Mouse (Mus musculus): ENCODE measurements around the gene Radil. TPM values are rescaled to one million over a fixed set of nuclear protein-coding genes. Genes with fewer than 3 reads are reported as not detected.

Radil gene
- total and polyA plus RNA-seq, 3 experiments, result not detected

GRCm38 (mm10) chr5:142483581-142483980 is 67.3 kb downstream of the Radil start:
- Histone ChIP-seq H3K4me1 (ENCODE audit: control insufficient read depth in 1 of 2, insufficient read depth in 2 of 2) (no peaks in the 10 kb centered on the region), H3K9ac (ENCODE audit: insufficient read depth, low read depth) (no peak overlapping the region), H3K9me3 (replicated peaks; ENCODE audit: low read length) (no peaks in the 10 kb centered on the region), H3K27ac (ENCODE audit: insufficient read depth, low read depth) (no peak overlapping the region), H3K4me3 (replicated peaks in 1 of 3; ENCODE audit: low read depth in 2 of 3, low read length in 2 of 3, poor library complexity in 1 of 3) (no peak overlapping the region), H3K79me2 (replicated peaks; ENCODE audit: control insufficient read depth, extremely low read depth, insufficient read depth, poor library complexity, severe bottlenecking) (no peaks in the 10 kb centered on the region), H3K27me3 (replicated peaks) (peaks cover 39% of the 10 kb centered on the region), H3K36me3 (replicated peaks in 1 of 2; ENCODE audit: control insufficient read depth in 1 of 2, insufficient read depth in 1 of 2, low read length in 1 of 2) (peaks cover 0 to 6% of the 10 kb centered on the region in 2 experiments), H3K4me2 (ENCODE audit: insufficient read depth, low read depth, poor library complexity, severe bottlenecking) (no peak overlapping the region)
- dilution Hi-C loops (cut with MboI; ENCODE audit: extremely low pct_ligation_motif_present, extremely low pct_unique_long_range_greater_than_20kb, low sequenced_read_pairs) (no loop called here), in situ Hi-C loops (cut with MboI; ENCODE audit: low pct_ligation_motif_present, low pct_unique_long_range_greater_than_20kb, low sequenced_read_pairs) (loop anchor here (10.0 kb wide), 1 partner anchor 141 kb away; the partner anchor contains the start of gene Wipi2)
- no peak for DNase-seq (ENCODE audit: extremely low read depth)
- no peak for TF ChIP-seq TBP (conservative IDR thresholded peaks at IDR 0.05; ENCODE audit: low read depth, low read length)
- TF ChIP-seq USF1 (IDR thresholded peaks at IDR 0.05; ENCODE audit: low read depth, low read length), result no peak
- TF ChIP-seq MAZ (IDR thresholded peaks at IDR 0.05; ENCODE audit: low read depth, low read length), result no peak
- no peak for TF ChIP-seq ETS1 (conservative IDR thresholded peaks at IDR 0.05; ENCODE audit: low read depth, low read length)
- TF ChIP-seq RAD21 (IDR thresholded peaks at IDR 0.05; ENCODE audit: low read depth, low read length), result no peak
- no peak for TF ChIP-seq CHD2 (IDR thresholded peaks at IDR 0.05; ENCODE audit: low read length)
- no peak for TF ChIP-seq ZKSCAN1 (IDR thresholded peaks at IDR 0.05; ENCODE audit: borderline replicate concordance, low read depth, low read length)
- TF ChIP-seq NRF1 (IDR thresholded peaks at IDR 0.05; ENCODE audit: low read depth, low read length), result no peak
- TF ChIP-seq MAFK (IDR thresholded peaks at IDR 0.05; ENCODE audit: insufficient replicate concordance, low read length), result no peak
- no peak for TF ChIP-seq UBTF (IDR thresholded peaks at IDR 0.05; ENCODE audit: low read depth, low read length)
- TF ChIP-seq PAX5 (IDR thresholded peaks at IDR 0.05; ENCODE audit: low read length), result no peak
- TF ChIP-seq NELFE (IDR thresholded peaks at IDR 0.05; ENCODE audit: low read depth, low read length), result no peak
- TF ChIP-seq ELF1 (IDR thresholded peaks at IDR 0.05; ENCODE audit: low read depth, low read length), result no peak
- TF ChIP-seq ZNF384 (IDR thresholded peaks at IDR 0.05; ENCODE audit: low read depth, low read length), result no peak

DNA sequence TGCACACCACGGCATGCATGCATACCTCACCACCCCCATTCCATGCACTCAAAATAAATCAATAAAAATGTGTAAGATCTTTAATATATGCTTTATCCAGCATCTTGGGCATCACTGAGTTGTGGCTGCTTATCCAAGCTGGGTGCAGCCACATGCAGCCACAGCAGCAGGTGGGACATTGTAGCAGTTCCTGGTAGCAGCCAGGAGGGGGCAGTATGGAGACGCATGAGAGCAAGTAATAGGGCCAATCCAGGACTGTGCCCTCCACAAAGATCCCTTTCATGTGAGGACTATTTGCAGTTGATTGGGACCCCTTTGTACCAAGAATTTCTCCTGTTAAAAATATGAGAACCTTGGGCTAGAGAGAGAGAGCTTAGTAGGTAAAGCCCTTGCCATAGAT is 68.4 kb downstream of the Radil start:
- Histone ChIP-seq H3K27me3 (replicated peaks) (peaks cover 28% of the 10 kb centered on the region), H3K79me2 (replicated peaks; ENCODE audit: control insufficient read depth, extremely low read depth, insufficient read depth, poor library complexity, severe bottlenecking) (no peaks in the 10 kb centered on the region), H3K36me3 (replicated peaks in 1 of 2; ENCODE audit: control insufficient read depth in 1 of 2, insufficient read depth in 1 of 2, low read length in 1 of 2) (peaks cover under 1 to 15% of the 10 kb centered on the region in 2 experiments), H3K27ac (ENCODE audit: insufficient read depth, low read depth) (no peak overlapping the region), H3K4me1 (ENCODE audit: control insufficient read depth in 1 of 2, insufficient read depth in 2 of 2) (no peaks in the 10 kb centered on the region), H3K4me3 (replicated peaks in 1 of 3; ENCODE audit: low read depth in 2 of 3, low read length in 2 of 3, poor library complexity in 1 of 3) (no peak overlapping the region), H3K9me3 (replicated peaks; ENCODE audit: low read length) (no peaks in the 10 kb centered on the region), H3K9ac (ENCODE audit: insufficient read depth, low read depth) (no peak overlapping the region), H3K4me2 (ENCODE audit: insufficient read depth, low read depth, poor library complexity, severe bottlenecking) (no peak overlapping the region)
- dilution Hi-C loops (cut with MboI; ENCODE audit: extremely low pct_ligation_motif_present, extremely low pct_unique_long_range_greater_than_20kb, low sequenced_read_pairs) (no loop called here), in situ Hi-C loops (cut with MboI; ENCODE audit: low pct_ligation_motif_present, low pct_unique_long_range_greater_than_20kb, low sequenced_read_pairs) (loop anchor here (10.0 kb wide), 1 partner anchor 142 kb away; the partner anchor contains the start of gene Wipi2)
- DNase-seq (ENCODE audit: extremely low read depth), result peak; percentile 62
- peak; percentile 38 for TF ChIP-seq SMC3 (IDR thresholded peaks at IDR 0.05; ENCODE audit: low read depth, low read length)
- no peak for TF ChIP-seq ETS1 (conservative IDR thresholded peaks at IDR 0.05; ENCODE audit: low read depth, low read length)
- peak; percentile 69 to 90 for TF ChIP-seq CTCF (conservative IDR thresholded peaks at IDR 0.05 in 1 of 2, IDR thresholded peaks at IDR 0.05 in 1 of 2; ENCODE audit: low read depth in 2 of 2, low read length in 2 of 2)
- no peak for TF ChIP-seq ZMIZ1 (IDR thresholded peaks at IDR 0.05; ENCODE audit: low read depth, low read length)
- peak; percentile 33 for TF ChIP-seq RAD21 (IDR thresholded peaks at IDR 0.05; ENCODE audit: low read depth, low read length)
- TF ChIP-seq POLR2AphosphoS2 (IDR thresholded peaks at IDR 0.05; ENCODE audit: low read depth, low read length), result no peak
